Mouse (Mus musculus) spleen, postnatal 4 days (tissue): ENCODE measurements around the gene Gm9999.
A peak's percentile ranks its signal among the peaks of the same experiment; 100 is the strongest.

ENCODE experiments used
- DNase-seq, 2 experiments: peaks; one replicate each; pipeline ENCODE4 v3.0.0; 2022; ENCODE audit warnings: low spot score in 2 of 2

Gm9999 gene

DNA sequence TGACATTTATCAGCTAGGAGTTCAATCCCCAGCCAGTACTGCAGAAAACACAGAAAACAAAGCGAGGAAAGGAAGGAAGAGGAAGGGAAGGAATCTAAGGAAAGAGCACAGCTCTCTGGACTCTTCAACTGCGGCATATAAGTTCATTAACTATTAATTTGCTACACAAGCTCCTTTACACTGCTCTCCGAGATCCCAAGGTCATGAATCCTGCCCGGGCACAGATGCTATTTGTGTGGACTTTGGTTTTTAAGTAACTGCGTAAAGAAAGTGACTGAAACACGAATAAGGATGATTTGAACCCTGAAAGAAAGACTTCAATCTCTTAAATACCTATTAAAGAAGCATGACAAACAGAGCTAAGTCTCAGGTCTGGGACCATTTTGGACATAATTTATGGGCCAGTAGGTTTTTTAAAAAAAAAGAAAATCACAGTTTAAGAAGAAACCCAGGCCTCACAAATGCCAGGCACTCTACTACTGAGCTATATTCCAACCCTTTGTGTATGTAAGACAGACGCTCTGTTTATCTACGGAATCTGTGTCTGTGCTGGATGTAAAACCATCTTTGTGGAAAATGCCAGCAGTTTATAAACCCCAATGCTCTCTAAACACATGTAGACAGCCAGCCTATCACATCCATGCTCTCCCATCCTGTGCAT lies 16.7 kb downstream of the Gm9999 start:
- DNase-seq: no peak

DNA sequence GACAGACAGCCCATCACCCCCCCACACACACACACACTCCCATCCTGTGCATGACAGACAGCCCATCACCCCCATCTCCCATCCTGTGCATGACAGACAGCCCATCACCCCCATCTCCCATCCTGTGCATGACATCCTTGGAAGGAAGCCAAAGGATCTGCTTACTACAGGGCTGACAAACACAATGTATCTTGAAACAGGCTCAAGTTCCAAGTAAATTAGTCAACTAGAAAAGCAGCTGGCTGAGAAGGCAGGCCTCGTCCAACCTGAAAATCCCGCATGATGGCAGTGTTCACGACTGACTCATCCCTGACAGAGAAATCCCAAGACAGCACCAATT lies 17.2 kb downstream of the Gm9999 start:
- no peak for DNase-seq

DNA sequence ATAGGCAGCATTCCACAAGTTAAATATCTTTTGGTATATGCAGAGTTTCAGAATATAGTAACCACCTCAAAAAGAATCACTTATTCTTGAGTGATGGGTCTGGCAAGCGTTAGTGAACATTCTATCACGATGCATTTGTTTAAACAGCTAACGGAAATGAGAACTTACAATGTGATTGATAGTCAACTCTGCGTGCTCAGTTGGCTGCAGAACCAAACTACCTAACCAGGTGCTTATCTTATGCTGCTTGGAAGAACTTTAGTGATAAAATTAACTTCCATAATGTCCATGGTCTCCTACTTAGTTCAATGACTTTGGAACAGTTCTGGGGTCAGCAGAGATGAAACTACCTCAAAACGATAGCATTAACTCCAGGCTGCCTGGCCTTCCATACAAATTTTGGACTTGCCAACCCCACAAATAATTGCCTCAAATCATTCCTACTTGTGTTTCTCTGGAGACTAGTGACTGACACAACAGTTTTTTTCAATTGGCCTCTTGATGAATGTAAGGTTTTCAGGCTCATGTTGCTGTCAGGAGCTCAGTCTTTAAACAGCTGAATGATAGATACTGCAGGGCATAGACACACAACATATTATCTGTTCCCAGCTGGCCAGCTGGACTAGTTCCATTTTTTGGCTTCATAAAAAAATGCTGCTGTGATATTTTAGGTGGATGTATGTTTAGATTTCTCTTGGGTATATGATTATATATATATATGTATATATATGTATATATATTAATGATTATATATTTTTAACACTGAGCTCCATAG lies 17.9 kb downstream of the Gm9999 start:
- no peak for DNase-seq

DNA sequence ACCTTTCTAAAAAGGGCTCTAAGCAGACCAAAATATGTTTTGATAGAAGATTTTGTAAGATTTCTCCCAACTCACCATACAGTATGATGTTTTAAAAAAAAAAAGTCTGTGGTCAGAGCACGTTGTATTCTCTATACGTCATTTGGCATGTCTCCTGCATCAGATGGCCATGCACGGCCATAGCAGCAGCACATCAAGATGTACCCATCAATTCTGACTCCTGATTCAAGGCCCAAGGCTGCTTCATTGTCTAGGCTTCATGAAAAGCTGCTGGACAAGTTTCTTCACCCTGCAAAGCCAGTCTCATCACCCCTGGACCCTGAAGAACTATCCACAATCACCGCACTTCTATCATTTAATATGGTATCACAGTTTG lies 18.5 kb downstream of the Gm9999 start:
- no peak for DNase-seq

GRCm38 (mm10) chr7:47003411-47004115 lies 20.2 kb downstream of the Gm9999 start:
- DNase-seq: no peak

DNA sequence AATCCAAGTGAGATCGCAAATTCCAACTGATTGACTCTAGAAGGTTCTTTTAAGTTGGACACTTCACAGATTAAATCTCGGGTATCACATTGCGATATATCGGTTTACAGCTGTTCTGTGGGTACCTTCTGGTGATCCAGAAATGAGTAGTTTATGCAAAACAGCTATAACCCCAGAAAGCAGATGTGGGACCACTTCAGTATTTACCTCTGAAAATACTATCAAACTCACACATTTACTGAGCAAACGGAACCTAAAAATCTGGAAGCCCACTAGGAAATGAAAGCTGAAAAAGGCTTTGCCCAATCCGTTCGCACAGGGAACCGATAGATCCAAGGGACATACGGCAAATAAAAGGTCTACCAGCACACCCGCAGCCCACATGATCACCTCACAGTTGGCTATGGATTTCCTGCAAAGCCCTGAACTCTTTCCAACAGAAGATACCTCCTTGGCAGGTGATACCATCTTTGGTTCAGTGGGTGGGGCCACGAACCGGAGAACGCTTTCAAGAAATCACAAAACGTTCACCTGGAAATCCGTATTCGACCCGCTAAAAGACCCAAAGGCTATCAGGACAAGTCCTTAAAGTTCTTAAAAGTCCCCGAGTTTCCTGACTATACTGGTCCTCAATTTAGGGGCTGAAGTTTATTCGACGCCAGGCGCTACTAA lies 23.9 kb downstream of the Gm9999 start:
- no peak for DNase-seq

GRCm38 (mm10) chr7:47007818-47008167 lies 24.4 kb downstream of the Gm9999 start:
- no peak for DNase-seq

DNA sequence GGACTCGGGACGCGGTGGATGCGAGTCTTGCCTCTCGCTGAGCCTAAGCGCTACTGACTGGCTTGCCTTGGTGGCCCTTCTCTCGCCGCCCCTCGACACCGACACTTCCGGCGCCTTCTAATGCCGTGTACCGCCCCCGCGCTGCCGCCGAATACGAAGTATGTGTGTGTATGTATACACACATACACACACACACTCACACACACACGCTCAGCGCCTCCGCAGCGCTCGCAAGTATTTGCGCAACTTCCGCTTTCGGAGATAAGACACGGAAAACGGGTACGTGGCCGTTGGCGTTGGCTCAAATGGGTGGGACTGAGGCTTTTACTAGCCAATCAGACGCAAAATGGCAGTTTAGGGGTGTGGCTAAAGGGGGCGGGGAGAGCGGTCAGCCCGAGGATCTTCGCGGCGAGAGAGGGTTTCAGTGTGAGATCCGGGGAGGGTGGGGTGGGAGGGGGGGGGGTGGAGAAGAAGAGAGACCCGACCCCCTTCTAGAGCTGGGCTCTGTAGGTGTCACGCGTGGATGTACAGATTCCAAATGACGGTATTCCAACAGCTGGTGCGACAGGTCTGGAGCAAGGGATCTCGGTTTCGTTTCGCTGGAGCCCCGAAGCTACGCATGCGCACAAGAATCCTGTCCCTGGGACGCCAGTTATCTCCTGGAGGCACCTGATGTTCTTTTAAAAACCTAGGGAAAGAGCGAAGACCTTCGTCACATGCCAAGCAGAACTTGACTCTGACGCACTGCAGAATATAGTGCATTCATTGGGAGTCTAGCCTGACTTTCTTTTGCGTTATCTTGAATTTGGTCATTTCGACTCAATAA lies 25.0 kb downstream of the Gm9999 start, which contains the start of gene Spty2d1:
Gene Spty2d1, minus strand, starts transcription at position 244 of the 826 bp plus-strand sequence.
- DNase-seq: peak; percentile 98

- peak in 1 of 2 experiments; percentile 35 for DNase-seq
Observed at GRCm38 (mm10) chr7:47013131-47013767, 29.9 kb downstream of the Gm9999 start.

- DNase-seq: peak in 1 of 2 experiments; percentile 25
Observed at GRCm38 (mm10) chr7:47014564-47015389, 31.4 kb downstream of the Gm9999 start.

DNA sequence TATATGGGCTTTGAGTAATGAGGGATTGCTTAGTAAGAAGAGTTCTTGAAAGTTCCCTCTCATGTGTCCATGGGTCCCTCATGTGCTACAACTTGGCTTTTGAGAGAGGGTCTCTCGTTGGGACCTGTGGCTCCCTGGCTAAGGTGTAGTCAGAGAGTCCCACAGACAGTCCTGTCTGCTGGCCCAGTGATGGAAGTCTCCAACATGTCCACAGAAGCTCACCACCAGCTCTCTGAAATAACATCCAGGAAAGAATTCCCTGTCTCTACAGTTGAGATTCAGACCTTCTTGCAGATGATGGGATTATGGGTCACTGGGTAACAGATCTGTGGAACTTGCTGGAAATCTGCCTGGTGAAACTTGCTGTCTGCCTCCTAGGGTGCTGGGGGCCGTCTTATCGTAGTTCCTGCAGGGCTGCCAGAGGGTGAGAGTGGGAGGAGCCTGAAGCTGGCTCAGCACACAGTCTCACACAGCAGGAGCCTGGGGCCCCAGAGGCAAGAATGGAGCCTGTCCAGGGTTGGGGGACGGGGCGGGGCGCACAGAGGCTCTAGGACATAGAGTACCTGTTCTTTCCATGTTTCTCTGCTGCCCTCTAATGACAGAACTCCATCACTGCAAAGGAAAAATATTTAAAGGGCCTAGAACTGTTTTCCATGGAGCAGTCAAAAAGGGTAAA lies 32.1 kb downstream of the Gm9999 start:
- DNase-seq: peak; percentile 84 to 86

GRCm38 (mm10) chr7:47016602-47017001 lies 33.2 kb downstream of the Gm9999 start:
- no peak for DNase-seq

GRCm38 (mm10) chr7:47017146-47017545 lies 33.8 kb downstream of the Gm9999 start:
- DNase-seq: no peak

GRCm38 (mm10) chr7:47019641-47020040 lies 36.3 kb downstream of the Gm9999 start:
- DNase-seq: no peak

GRCm38 (mm10) chr7:47020956-47021355 lies 37.6 kb downstream of the Gm9999 start:
- DNase-seq: no peak

DNA sequence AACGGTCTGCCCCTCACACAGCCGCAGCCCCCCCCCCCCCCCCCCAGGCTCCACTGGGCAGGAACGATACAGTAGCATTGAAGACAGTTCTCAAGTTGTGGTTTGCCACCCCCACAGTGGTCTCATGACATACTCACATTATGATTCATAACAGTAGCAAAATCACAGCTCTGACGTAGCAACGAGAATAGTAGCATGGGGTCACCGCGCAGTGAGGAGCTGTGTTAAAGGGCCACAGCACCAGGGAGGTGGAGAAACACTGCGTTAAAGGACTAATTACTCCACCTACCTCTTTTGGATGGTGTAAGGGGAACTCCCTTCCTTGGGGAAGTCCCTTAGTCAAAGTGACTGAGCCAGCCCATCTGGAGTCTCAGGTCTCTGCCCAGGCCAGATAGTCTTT lies 39.1 kb downstream of the Gm9999 start:
- peak in 1 of 2 experiments; percentile 21 for DNase-seq

- DNase-seq: peak; percentile 82 to 94
Observed at GRCm38 (mm10) chr7:47023530-47023929, 40.1 kb downstream of the Gm9999 start.

DNA sequence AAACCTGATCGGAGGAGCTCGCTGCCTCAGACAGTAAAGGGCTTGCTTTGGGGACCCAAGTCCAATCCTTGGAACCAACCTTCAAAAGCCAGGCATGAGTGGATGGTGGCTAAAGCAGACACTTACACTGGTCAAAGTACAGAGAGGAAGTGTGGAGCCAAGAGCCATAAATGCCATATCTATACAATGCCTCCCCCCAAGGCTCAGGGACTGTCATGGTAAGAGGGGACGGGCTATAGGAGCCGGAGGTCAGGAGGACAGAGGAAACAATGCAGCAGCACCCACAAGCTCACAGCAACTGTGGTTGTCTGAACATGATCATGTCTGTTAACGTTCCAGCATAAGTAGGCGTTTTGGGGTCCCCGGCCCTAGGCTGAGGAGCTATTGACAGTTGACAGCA lies 41.1 kb downstream of the Gm9999 start:
- no peak for DNase-seq

DNA sequence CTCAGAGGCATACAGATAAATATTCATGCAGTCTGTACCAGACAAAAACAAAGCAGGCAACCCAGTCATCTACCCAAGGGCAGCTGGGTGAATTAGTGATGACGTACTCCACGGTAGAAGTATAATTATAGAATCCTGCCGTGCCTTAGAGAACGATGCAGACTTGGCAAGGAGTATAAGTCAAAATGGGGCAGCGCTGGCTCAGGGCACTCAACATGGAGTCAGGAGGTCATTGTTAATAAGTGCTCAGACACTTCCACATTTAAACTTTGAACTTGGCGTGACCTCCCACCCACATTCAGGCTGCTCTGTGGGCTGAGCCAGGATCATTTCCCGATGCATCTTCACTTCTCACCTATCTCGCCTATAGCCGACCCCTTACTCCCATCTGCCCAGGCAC lies 42.0 kb downstream of the Gm9999 start:
- DNase-seq: no peak
